9 mouse cellular contexts compared by ENCODE assay signal in genomic region chr11:7140449-7140848, GRCm38 (mm10). TPM values are rescaled to one million over a fixed set of nuclear protein-coding genes. Genes with fewer than 3 reads are reported as not detected.
A peak's percentile ranks its signal among the peaks of the same experiment; 100 is the strongest.
DNase-seq lines count a peak whose midpoint lies in the region; ATAC-seq lines count a peak whose summit lies in the region.
"Had no signal": no experiment of that assay in that cellular context is flagged by ENCODE, and none has a peak within 500 bp of the region (broad histone marks: within the 10 kb centered on the region; RNA-seq: fewer than 3 reads in every experiment).

No protein-coding gene starts in this region.

- WGBS in midbrain, embryonic 10.5 days = 91% methylated on average over 3 of the region's 3 CpGs
- WGBS in midbrain, embryonic 15.5 days = 88% methylated on average over 3 of the region's 3 CpGs

- no peak overlapping the region; the same call in 1 of the 2 replicates for H3K27ac ChIP-seq in midbrain, embryonic 10.5 days (replicated peaks)
- no peak overlapping the region for H3K27ac ChIP-seq in midbrain, embryonic 15.5 days
- H3K27ac ChIP-seq: lung, embryonic 15.5 days had no signal

- DNase-seq in adrenal gland, adult 2 months = peak; percentile 42
- no peak for DNase-seq in adrenal gland, adult 8-10 months
- peak; percentile 35 for DNase-seq in midbrain, embryonic 10.5 days (ENCODE audit: low spot score)
- peak; percentile 59 to 68 for DNase-seq in cerebellum, postnatal 36 days
- DNase-seq in heart, postnatal 10 days = peak; percentile 44 to 69
- peak; percentile 45 for DNase-seq in lung, postnatal 14 days
- DNase-seq in spleen, postnatal 14 days (ENCODE audit: low spot score in 2 of 2) = no peak

- peaks cover 13% of the 10 kb centered on the region for H3K36me3 ChIP-seq in midbrain, embryonic 10.5 days
- H3K36me3 ChIP-seq in midbrain, embryonic 15.5 days (replicated peaks) = no peaks in the 10 kb centered on the region
- H3K36me3 ChIP-seq: lung, embryonic 15.5 days had no signal

- ATAC-seq in midbrain, embryonic 15.5 days (replicated peaks) = no peak

- no peaks in the 10 kb centered on the region; the same call in 1 of the 2 replicates for H3K4me1 ChIP-seq in midbrain, embryonic 10.5 days
- H3K4me1 ChIP-seq in midbrain, embryonic 15.5 days = no peaks in the 10 kb centered on the region

- no peak overlapping the region for H3K4me2 ChIP-seq in midbrain, embryonic 15.5 days
- H3K4me2 ChIP-seq: lung, embryonic 15.5 days had no signal

- no peak overlapping the region for H3K9ac ChIP-seq in midbrain, embryonic 15.5 days
- H3K9ac ChIP-seq: lung, embryonic 15.5 days had no signal

- H3K27me3 ChIP-seq in midbrain, embryonic 10.5 days (ENCODE audit: low read depth, poor library complexity, severe bottlenecking) = no peaks in the 10 kb centered on the region
- H3K27me3 ChIP-seq in midbrain, embryonic 15.5 days (replicated peaks) = no peaks in the 10 kb centered on the region
- H3K27me3 ChIP-seq: lung, embryonic 15.5 days had no signal

- H3K9me3 ChIP-seq in midbrain, embryonic 10.5 days (replicated peaks) = no peaks in the 10 kb centered on the region
- no peaks in the 10 kb centered on the region for H3K9me3 ChIP-seq in midbrain, embryonic 15.5 days
- H3K9me3 ChIP-seq: lung, embryonic 15.5 days had no signal

- intact Hi-C loops in heart, postnatal 10 days (cut with DNase I) = loop anchor here (1.0 to 5.0 kb wide), 3 partner anchors 83 to 485 kb away; no protein-coding TSS in a partner anchor

- no peak overlapping the region for H3K4me3 ChIP-seq in midbrain, embryonic 10.5 days
- no peak overlapping the region for H3K4me3 ChIP-seq in midbrain, embryonic 15.5 days
- H3K4me3 ChIP-seq: lung, embryonic 15.5 days had no signal

RNA-seq across cellular contexts. Expression of gene Gm11985, which starts 47.9 kb away (rescaled TPM):
- not detected for total RNA-seq in adrenal gland, adult 2 months (2021)
- not detected in 2 replicates for polyA plus RNA-seq in adrenal gland, adult 2 months (2012; rRNA removed)
- total RNA-seq in adrenal gland, adult 8-10 months (2022) = not detected
- not detected in 2 replicates for polyA plus RNA-seq in midbrain, embryonic 10.5 days (2016; fragmentation: Nextera tagmentation; extraction: Ambion mirVana)
- not detected in 2 replicates for polyA plus RNA-seq in midbrain, embryonic 15.5 days (2015; fragmentation: Nextera tagmentation; extraction: Ambion mirVana)
- total RNA-seq in heart, postnatal 10 days (2021) = not detected
- polyA plus RNA-seq: lung, embryonic 15.5 days had no signal

RNA-seq across cellular contexts. Expression of gene Igfbp1, which starts 57.1 kb away (rescaled TPM):
- total RNA-seq in adrenal gland, adult 2 months (2021) = under 1 TPM in 1 of 2 experiments, not detected in 1; 0.43 TPM
- 0.15 TPM in 1 of 2 replicates, not detected in the other for polyA plus RNA-seq in adrenal gland, adult 2 months (2012; rRNA removed)
- not detected for total RNA-seq in adrenal gland, adult 8-10 months (2022)
- polyA plus RNA-seq in midbrain, embryonic 10.5 days (2016; fragmentation: Nextera tagmentation; extraction: Ambion mirVana) = 0.22 and 0.25 TPM in 2 replicates
- polyA plus RNA-seq in midbrain, embryonic 15.5 days (2015; fragmentation: Nextera tagmentation; extraction: Ambion mirVana) = 0.37 TPM in 1 of 2 replicates, not detected in the other
- total RNA-seq in heart, postnatal 10 days (2021) = not detected

Comparison
In these comparisons a context has a peak if more than half of its experiments do, and no peak if none do; other contexts are left out.
1. DNase-seq: peak in adrenal gland, adult 2 months (single experiment), midbrain, embryonic 10.5 days (single experiment), cerebellum, postnatal 36 days (2 of 2), heart, postnatal 10 days (2 of 2) and lung, postnatal 14 days (single experiment); none in adrenal gland, adult 8-10 months (single experiment) and spleen, postnatal 14 days (0 of 2).